Mouse (Mus musculus): Measurements from ENCODE around the gene Rnf157. TPM values are rescaled to one million over a fixed set of nuclear protein-coding genes. Genes with fewer than 3 reads are reported as not detected.

Gene Rnf157
- polyA plus RNA-seq, 1 experiment, result 23.2 TPM

DNA sequence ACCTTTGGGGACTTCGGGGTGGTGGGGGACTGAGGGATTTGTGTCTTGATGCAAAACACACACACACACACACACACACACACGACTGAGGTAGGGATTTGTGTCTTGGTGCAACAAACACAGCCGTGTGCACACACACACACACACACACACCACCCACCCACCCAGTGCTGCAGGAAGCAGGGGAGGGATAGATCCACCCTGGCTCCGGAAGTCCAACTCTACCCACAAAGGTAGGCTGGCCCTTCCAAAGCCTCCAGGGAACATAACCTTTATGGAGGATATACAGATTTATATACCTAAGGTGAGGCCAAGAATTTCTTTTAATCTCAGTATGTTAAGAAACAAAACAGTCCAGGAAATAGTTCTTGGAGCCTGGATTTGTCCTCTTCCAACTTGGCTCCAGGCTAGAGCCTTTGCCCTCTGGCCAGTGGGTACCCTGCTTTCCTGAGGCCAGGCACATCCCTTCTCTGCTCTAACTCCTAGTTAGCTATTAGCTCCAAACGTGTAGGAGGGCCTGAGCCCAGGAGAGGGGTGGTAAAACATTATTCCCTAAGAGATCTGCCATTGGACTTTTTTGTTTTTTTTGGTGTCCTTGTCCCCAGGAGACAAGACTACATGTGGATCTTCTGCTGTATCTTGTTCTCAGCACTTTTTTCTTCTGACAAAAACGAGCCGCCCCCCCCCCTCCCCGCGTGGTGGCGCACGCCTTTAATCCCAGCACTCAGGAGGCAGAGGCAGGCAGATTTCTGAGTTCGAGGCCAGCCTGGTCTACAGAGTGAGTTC, 22.3 kb upstream of the Rnf157 start:
- Histone ChIP-seq H3K4me1 (ENCODE audit: control insufficient read depth, insufficient read depth, low read length) (peaks cover 12% of the 10 kb centered on the region; the same call in 1 of the 2 replicates), H3K4me3 (ENCODE audit: insufficient read depth, low read length) (peak overlapping the region; percentile 80), H3K27ac (ENCODE audit: insufficient read depth, low read length) (peak overlapping the region; percentile 15; the same call in 1 of the 2 replicates)
- TF ChIP-seq POLR2A (IDR thresholded peaks at IDR 0.05; ENCODE audit: low read depth, low read length) (peak; percentile 56; the same call in 1 of the 2 replicates), CTCF (IDR thresholded peaks at IDR 0.05; ENCODE audit: borderline replicate concordance, insufficient read depth, low read length) (no peak)

DNA sequence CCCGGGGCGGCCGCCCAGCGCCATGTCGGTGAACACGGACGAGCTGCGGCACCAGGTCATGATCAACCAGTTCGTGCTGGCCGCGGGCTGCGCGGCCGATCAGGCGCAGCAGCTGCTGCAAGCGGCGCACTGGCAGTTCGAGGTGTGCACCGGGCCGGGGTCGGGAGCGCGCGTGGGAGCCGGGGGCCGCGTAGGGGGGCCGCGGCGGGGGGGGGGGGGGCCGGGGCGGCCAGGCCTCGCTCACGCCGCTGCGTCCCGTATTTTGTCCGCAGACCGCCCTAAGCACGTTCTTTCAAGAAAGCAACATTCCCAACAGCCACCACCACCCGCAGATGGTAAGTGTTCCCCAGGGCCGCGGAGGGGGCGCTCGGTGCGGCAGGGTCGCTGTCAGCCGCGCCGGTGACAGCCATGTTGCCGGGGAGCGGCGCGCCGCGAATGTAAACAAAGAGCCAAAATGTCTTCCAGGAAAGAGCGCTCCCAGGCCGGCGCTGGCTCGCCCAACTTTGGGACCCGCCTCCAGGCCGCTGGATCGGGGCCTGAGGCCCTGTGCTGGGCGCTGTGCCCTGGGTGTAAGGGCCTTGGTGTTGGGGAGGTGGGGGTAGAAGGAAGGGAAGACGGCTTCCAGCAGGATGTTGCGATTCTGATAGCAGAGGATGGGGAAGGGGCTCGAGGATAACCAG, 21.6 kb upstream of the Rnf157 start:
- peaks cover 12% of the 10 kb centered on the region; the same call in 1 of the 2 replicates for H3K4me1 ChIP-seq (ENCODE audit: control insufficient read depth, insufficient read depth, low read length)
- TF ChIP-seq POLR2A (IDR thresholded peaks at IDR 0.05; ENCODE audit: low read depth, low read length) (no peak), CTCF (IDR thresholded peaks at IDR 0.05; ENCODE audit: borderline replicate concordance, insufficient read depth, low read length) (no peak)
- peak overlapping the region; percentile 80 for H3K4me3 ChIP-seq (ENCODE audit: insufficient read depth, low read length)
- peak overlapping the region; percentile 15; the same call in 1 of the 2 replicates for H3K27ac ChIP-seq (ENCODE audit: insufficient read depth, low read length)

DNA sequence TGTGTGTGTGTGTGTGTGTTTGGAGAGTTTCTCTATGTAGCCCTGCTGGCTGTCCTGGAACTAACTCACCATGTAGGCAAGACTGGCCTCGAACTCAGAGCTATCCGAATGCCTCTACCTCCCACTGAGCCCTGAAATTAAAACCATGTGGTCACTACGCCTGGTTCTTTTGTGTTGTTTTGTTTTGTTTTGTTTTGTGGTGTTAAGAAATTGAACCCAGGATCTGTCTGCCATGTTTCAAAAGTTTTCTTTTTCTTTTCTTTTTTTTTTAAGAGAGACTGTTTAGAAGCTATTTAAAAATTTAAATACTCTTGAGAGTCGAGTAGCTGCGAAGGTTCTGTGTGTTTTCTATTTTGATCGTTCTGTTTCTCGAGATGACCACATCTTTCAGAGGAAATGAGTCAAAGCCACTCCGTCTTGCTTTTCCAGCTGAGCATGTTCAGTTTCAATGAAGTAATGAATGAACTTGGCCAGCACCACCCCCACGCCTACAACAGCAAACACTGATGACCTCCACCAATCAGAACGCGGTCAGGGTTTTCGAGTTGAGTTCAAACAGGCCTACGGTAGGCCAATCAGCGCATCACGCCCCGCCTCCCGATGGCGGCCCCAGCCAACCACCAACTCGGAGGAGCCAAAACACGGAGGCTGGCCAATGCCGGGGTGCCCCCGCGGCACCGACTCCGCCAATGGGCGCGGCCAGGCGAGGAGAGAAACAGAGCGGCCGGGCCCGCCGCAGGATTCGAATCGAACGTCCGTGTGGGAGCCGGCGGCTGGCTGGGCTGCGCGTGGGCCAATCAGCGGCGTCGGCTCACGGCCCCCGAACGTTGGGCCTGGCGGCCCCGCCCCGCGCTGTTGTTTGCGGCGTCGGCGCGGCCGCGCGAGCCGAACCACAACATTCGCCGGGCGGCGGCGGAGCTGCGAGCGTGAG, 20.8 kb upstream of the Rnf157 start, which contains the start of gene Ubald2:
Gene Ubald2 (plus strand): TSS at position 739 of the 931 bp plus-strand sequence.
- Histone ChIP-seq H3K4me1 (ENCODE audit: control insufficient read depth, insufficient read depth, low read length) (peaks cover 12% of the 10 kb centered on the region; the same call in 1 of the 2 replicates), H3K27ac (ENCODE audit: insufficient read depth, low read length) (peak within 1 kb of the TSS; percentile 69), H3K4me3 (ENCODE audit: insufficient read depth, low read length) (peak within 1 kb of the TSS; percentile 80)
- no peak for TF ChIP-seq POLR2A (IDR thresholded peaks at IDR 0.05; ENCODE audit: low read depth, low read length)
- TF ChIP-seq CTCF (IDR thresholded peaks at IDR 0.05; ENCODE audit: borderline replicate concordance, insufficient read depth, low read length), result no peak

DNA sequence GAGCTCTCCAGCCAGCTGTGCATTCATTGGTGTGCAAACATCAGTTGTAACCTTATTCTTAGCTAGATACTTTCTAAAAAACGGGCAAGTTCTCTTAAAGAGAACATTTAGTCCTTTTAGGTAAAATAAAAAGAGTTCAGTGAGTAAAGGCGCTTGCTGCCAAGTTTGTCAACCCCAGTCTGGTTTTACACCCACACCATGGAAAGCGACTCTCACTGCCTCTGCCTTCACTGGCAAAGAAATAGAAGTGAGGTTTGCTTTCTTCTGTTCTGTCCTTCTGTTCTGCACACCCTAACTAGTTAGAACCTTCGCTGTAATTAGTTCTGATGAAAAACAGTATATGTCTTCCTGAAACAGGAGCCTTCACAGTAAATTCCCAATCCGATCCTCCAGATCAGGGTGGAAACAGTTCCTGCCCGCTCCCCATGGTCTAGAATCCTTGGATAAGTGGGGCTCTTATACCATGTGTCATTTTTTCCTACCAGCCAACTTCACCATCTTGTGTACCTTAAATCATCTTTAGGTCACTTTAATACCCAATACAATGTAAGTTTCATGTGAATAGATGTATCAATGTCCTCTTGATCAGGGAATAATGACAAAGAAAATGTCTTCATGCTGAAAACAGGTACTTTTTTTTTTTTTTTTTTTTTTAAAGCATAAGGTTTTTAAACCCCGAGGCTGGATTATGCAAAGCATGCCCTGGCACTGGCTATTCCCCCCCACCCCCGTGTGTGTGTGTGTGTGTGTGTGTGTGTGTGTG, 19.9 kb upstream of the Rnf157 start:
- 0 out of 2 replicates have a peak overlapping the region, but pooled peaks have one; percentile 15 for H3K4me3 ChIP-seq (ENCODE audit: insufficient read depth, low read length)
- H3K27ac ChIP-seq (ENCODE audit: insufficient read depth, low read length), result peak overlapping the region; percentile 69
- TF ChIP-seq POLR2A (IDR thresholded peaks at IDR 0.05; ENCODE audit: low read depth, low read length), result no peak
- no peak for TF ChIP-seq CTCF (IDR thresholded peaks at IDR 0.05; ENCODE audit: borderline replicate concordance, insufficient read depth, low read length)
- H3K4me1 ChIP-seq (ENCODE audit: control insufficient read depth, insufficient read depth, low read length), result peaks cover 12% of the 10 kb centered on the region; the same call in 1 of the 2 replicates

- Histone ChIP-seq H3K4me3 (ENCODE audit: insufficient read depth, low read length) (no peak overlapping the region), H3K27ac (ENCODE audit: insufficient read depth, low read length) (no peak overlapping the region), H3K4me1 (ENCODE audit: control insufficient read depth, insufficient read depth, low read length) (peaks cover 11% of the 10 kb centered on the region; the same call in 1 of the 2 replicates)
- TF ChIP-seq CTCF (IDR thresholded peaks at IDR 0.05; ENCODE audit: borderline replicate concordance, insufficient read depth, low read length) (no peak), POLR2A (IDR thresholded peaks at IDR 0.05; ENCODE audit: low read depth, low read length) (no peak)
Measured at GRCm38 (mm10) chr11:116432127-116432526, 19.3 kb upstream of the Rnf157 start.

DNA sequence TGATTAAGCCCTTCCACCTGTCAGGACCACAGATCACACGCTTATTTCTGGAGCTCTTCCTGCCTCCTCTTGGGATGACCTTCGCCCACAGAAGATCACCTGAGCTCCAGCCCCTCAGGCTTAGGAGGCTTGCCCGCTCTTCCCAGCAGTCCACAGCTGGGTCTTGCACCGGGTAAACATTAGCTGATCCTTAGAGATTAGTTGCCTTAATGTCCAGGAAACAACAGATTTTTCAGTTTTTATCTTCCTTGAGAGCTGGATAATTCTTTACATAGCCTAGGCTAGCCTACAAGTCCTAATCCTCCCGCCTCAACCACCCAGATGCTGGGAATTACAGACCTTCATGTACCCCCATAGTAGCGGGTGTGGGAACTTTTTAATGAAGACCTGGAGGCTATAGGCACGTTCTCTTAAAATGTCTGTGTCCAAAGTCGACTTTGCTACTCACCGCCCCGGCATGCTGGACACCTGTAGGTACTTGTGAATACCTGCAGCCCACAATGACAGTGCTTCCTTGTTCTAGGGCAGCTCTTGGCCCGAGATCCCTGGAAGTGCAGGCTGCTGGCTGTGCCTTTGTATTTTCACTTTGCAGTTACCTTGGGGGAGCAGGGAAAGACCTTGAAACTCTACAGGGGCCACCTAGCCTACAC, 18.7 kb upstream of the Rnf157 start:
- H3K27ac ChIP-seq (ENCODE audit: insufficient read depth, low read length), result no peak overlapping the region
- no peak for TF ChIP-seq CTCF (IDR thresholded peaks at IDR 0.05; ENCODE audit: borderline replicate concordance, insufficient read depth, low read length)
- TF ChIP-seq POLR2A (IDR thresholded peaks at IDR 0.05; ENCODE audit: low read depth, low read length), result no peak
- 0 out of 2 replicates have a peak, but pooled peaks cover 6% of the 10 kb centered on the region for H3K4me1 ChIP-seq (ENCODE audit: control insufficient read depth, insufficient read depth, low read length)

DNA sequence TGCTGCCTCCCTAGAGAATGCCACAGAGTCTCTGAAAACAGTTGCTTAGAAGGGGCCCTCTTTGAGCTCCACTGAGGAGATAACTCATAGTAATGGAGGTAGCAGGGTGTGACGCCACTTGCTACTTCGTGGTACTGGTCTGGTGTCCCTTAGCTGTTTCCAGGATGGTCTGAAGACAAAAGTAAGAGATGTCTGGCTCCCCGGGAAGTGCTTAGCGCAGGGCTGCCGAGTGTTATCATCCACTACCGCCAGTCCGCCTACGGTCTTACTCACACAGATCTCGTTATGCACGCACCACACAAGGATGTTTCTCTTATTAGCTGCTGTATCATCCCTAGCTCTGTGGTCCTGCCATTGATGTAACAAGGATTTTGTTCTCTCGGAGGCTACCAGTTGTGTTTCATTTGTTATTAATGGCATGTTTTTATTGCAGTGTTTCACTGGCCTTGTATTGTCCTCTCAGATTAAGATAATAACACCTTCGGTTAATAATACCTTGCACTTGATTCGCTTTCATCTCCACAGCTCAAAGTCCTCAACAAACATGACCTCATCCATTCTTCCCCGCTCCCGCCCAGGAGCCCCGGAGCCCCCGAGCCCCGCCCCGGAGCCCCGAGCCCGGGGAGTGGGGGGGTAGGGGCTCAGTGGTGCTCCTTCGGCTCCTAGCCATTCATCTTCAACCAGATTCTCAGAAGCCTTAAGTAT, 18.0 kb upstream of the Rnf157 start:
- no peak for TF ChIP-seq CTCF (IDR thresholded peaks at IDR 0.05; ENCODE audit: borderline replicate concordance, insufficient read depth, low read length)
- TF ChIP-seq POLR2A (IDR thresholded peaks at IDR 0.05; ENCODE audit: low read depth, low read length), result no peak
- H3K4me3 ChIP-seq (ENCODE audit: insufficient read depth, low read length), result no peak overlapping the region
- no peak overlapping the region for H3K27ac ChIP-seq (ENCODE audit: insufficient read depth, low read length)
- H3K4me1 ChIP-seq (ENCODE audit: control insufficient read depth, insufficient read depth, low read length), result 0 out of 2 replicates have a peak, but pooled peaks cover 3% of the 10 kb centered on the region

More for the DNA sequence above, 18.7 kb upstream of the Rnf157 start:
- no peak overlapping the region for H3K4me3 ChIP-seq (ENCODE audit: insufficient read depth, low read length)
